Mouse (Mus musculus) heart, postnatal 0 days (tissue): ENCODE measurements around the gene Car12. TPM values are rescaled to one million over a fixed set of nuclear protein-coding genes. Genes with fewer than 3 reads are reported as not detected.

Experiments used
- ATAC-seq: fragments of 200-750 bp; cut with Nextera tagmentation; 2 replicates; pipeline ENCODE4 v1.8.0; 2017; ENCODE audit warnings: low read depth, moderate number of reproducible peaks, moderate library complexity; ENCODE audit not compliant: insufficient read depth
- DNase-seq: peaks from one replicate; pipeline ENCODE4 v3.0.0-alpha.2; 2016; ENCODE audit warnings: low spot score
- H3K27ac ChIP-seq: fragments of 300-500 bp; sonication (generic); 2 replicates; pipeline ENCODE4 v1.5.1; 2014; ENCODE audit warnings: low read depth, mild to moderate bottlenecking
- H3K27me3 ChIP-seq: fragments of 300-500 bp; sonication (generic); 2 replicates; pipeline ENCODE4 v1.6.1; 2014; ENCODE audit warnings: low read length, mixed read lengths; ENCODE audit not compliant: control insufficient read depth, insufficient read depth
- H3K36me3 ChIP-seq: fragments of 300-500 bp; sonication (generic); replicated peaks from 2 replicates; pipeline ENCODE4 v1.6.1; 2014; ENCODE audit warnings: low read length, mixed read lengths; ENCODE audit not compliant: control insufficient read depth, insufficient read depth
- H3K4me1 ChIP-seq: fragments of 300-500 bp; sonication (generic); 2 replicates; pipeline ENCODE4 v1.6.1; 2014; ENCODE audit warnings: antibody characterized with exemption; ENCODE audit not compliant: control insufficient read depth, insufficient read depth
- H3K4me2 ChIP-seq: fragments of 300-500 bp; sonication (generic); 2 replicates; pipeline ENCODE4 v1.6.1; 2014; ENCODE audit warnings: low read depth, mild to moderate bottlenecking, low read length, moderate library complexity
- H3K4me3 ChIP-seq: fragments of 300-500 bp; sonication (generic); 2 replicates; pipeline ENCODE4 v1.5.1; 2014; ENCODE audit warnings: low read depth, low read length
- H3K9ac ChIP-seq: fragments of 300-500 bp; sonication (generic); replicated peaks from 2 replicates; pipeline ENCODE4 v1.6.1; 2014; ENCODE audit warnings: low read depth, low read length, mixed read lengths
- H3K9me3 ChIP-seq: fragments of 300-500 bp; sonication (generic); replicated peaks from 2 replicates; pipeline ENCODE4 v1.6.1; 2016; ENCODE audit warnings: low read length; ENCODE audit not compliant: control insufficient read depth
- CTCF ChIP-seq: IDR thresholded peaks from 2 replicates; pipeline ENCODE4 v1.5.1; 2016; ENCODE audit warnings: antibody characterized with exemption, control low read depth, low read depth
- EP300 ChIP-seq: IDR thresholded peaks from 2 replicates; pipeline ENCODE4 v1.6.1; 2016; ENCODE audit warnings: antibody characterized with exemption, low read depth
- WGBS: fragments of 180-500 bp; shearing (Covaris S2); extraction: QIAGEN DNeasy Blood & Tissue Kit; methylation state at CpG from one replicate; pipeline ENCODE4 v1.1.7; 2014; 5-methylcytosine and 5-hydroxymethylcytosine counted together
- polyA plus RNA-seq: library from polyadenylated mRNA; unstranded; fragments of >200 nt; fragmentation: Nextera tagmentation; extraction: Ambion mirVana; gene quantifications from 2 replicates; pipeline ENCODE4 v1.2.1, GENCODE M21; 2015
- total RNA-seq: library from RNA; depleted of rRNA; stranded (reverse); fragments of >200 nt; gene quantifications from 2 replicates; pipeline ENCODE4 v1.2.3, GENCODE M21; 2014; ENCODE audit warnings: low replicate concordance

Gene Car12
- total and polyA plus RNA-seq, 2 experiments from 2014 or later: 0.20 to 0.27 TPM

GRCm38 (mm10) chr9:66703002-66703401 is 10.5 kb upstream of the Car12 start:
- Histone ChIP-seq H3K27ac (no peak overlapping the region), H3K4me1 (no peaks in the 10 kb centered on the region), H3K9ac (no peak overlapping the region), H3K27me3 (no peaks in the 10 kb centered on the region), H3K9me3 (no peaks in the 10 kb centered on the region), H3K4me3 (no peak overlapping the region), H3K36me3 (no peaks in the 10 kb centered on the region), H3K4me2 (no peak overlapping the region)
- 79% methylated on average over 4 of the region's 4 CpGs for WGBS
- TF ChIP-seq EP300 (no peak), CTCF (no peak)
- DNase-seq (no peak), ATAC-seq (no peak)

GRCm38 (mm10) chr9:66705354-66705753 is 8.1 kb upstream of the Car12 start:
- no peak overlapping the region for H3K9ac ChIP-seq
- H3K27ac ChIP-seq: no peak overlapping the region
- H3K27me3 ChIP-seq: no peaks in the 10 kb centered on the region
- H3K9me3 ChIP-seq: no peaks in the 10 kb centered on the region
- DNase-seq: no peak
- no peaks in the 10 kb centered on the region for H3K36me3 ChIP-seq
- no peak for ATAC-seq
- no peak overlapping the region for H3K4me2 ChIP-seq
- H3K4me1 ChIP-seq: peaks cover 8% of the 10 kb centered on the region; the same call in 1 of the 2 replicates
- no peak for TF ChIP-seq CTCF
- no peak for TF ChIP-seq EP300
- no peak overlapping the region for H3K4me3 ChIP-seq

- Histone ChIP-seq H3K36me3 (no peaks in the 10 kb centered on the region), H3K27me3 (no peaks in the 10 kb centered on the region), H3K9me3 (no peaks in the 10 kb centered on the region), H3K4me1 (peaks cover 8% of the 10 kb centered on the region; the same call in 1 of the 2 replicates), H3K4me3 (no peak overlapping the region), H3K9ac (no peak overlapping the region), H3K27ac (no peak overlapping the region), H3K4me2 (no peak overlapping the region)
- DNase-seq (peak; percentile 53), ATAC-seq (no peak)
- TF ChIP-seq EP300 (no peak), CTCF (peak; percentile 87)
- WGBS: 49% methylated on average over 2 of the region's 2 CpGs
Measured at GRCm38 (mm10) chr9:66705766-66706165, 7.7 kb upstream of the Car12 start.

- no peak overlapping the region for H3K4me2 ChIP-seq
- H3K27ac ChIP-seq: no peak overlapping the region
- peaks cover 9% of the 10 kb centered on the region; the same call in 1 of the 2 replicates for H3K4me1 ChIP-seq
- no peak for TF ChIP-seq EP300
- TF ChIP-seq CTCF: no peak
- H3K9me3 ChIP-seq: no peaks in the 10 kb centered on the region
- H3K4me3 ChIP-seq: no peak overlapping the region
- H3K27me3 ChIP-seq: peaks cover 6% of the 10 kb centered on the region; the same call in 1 of the 2 replicates
- no peak for ATAC-seq
- no peak for DNase-seq
- H3K9ac ChIP-seq: no peak overlapping the region
- no peaks in the 10 kb centered on the region for H3K36me3 ChIP-seq
- WGBS: 51% methylated on average over 11 of the region's 11 CpGs
Measured at GRCm38 (mm10) chr9:66708054-66708772, 5.3 kb upstream of the Car12 start.

- ATAC-seq: no peak
- DNase-seq: no peak
- Histone ChIP-seq H3K27ac (no peak overlapping the region), H3K27me3 (peaks cover 8% of the 10 kb centered on the region; the same call in 1 of the 2 replicates), H3K4me3 (no peak overlapping the region), H3K9me3 (no peaks in the 10 kb centered on the region), H3K9ac (no peak overlapping the region), H3K4me1 (peaks cover 16% of the 10 kb centered on the region), H3K36me3 (no peaks in the 10 kb centered on the region), H3K4me2 (no peak overlapping the region)
- TF ChIP-seq EP300 (no peak), CTCF (no peak)
- 56% methylated on average over 12 of the region's 12 CpGs for WGBS
Measured at GRCm38 (mm10) chr9:66708816-66709555, 4.5 kb upstream of the Car12 start.
